Mouse (Mus musculus): ENCODE results near the gene Selenbp2. TPM values are rescaled to one million over a fixed set of nuclear protein-coding genes. Genes with fewer than 3 reads are reported as not detected.

Gene Selenbp2
- not detected for total RNA-seq (2023)

GRCm38 (mm10) chr3:94693329-94693825, at the start of gene Selenbp2:
Selenbp2 (plus strand) TSS chr3:94693556.

GRCm38 (mm10) chr3:94658740-94659095, 34.6 kb upstream of the Selenbp2 start, which contains the start of gene Tuft1:
Tuft1 (minus strand) TSS chr3:94658872.

Other genes starting within 250 kb of the Selenbp2 start
- gene Oaz3, start 249.6 kb upstream of the Selenbp2 start, total RNA-seq (2023), result under 1 TPM in 1 of 2 experiments, not detected in 1; 0.44 TPM
- gene Celf3, start 215.3 kb upstream of the Selenbp2 start, total RNA-seq (2023), result not detected
- gene Riiad1, start 213.2 kb upstream of the Selenbp2 start, total RNA-seq (2023), result 1 to 10 TPM in 1 of 2 experiments, not detected in 1; 1.8 TPM
- gene Snx27, start 110.8 kb upstream of the Selenbp2 start, total RNA-seq (2023), result 10 to 100 TPM; 36.3 to 39.2 TPM
- not detected for gene Gm10972, start 50.4 kb upstream of the Selenbp2 start, total RNA-seq (2023)
- 1 to 10 TPM; 2.8 to 4.2 TPM for gene Tuft1, start 34.7 kb upstream of the Selenbp2 start, total RNA-seq (2023)
- under 1 TPM; 0.64 to 0.95 TPM for gene Cgn, start 92.9 kb downstream of the Selenbp2 start, total RNA-seq (2023)
- gene Pogz, start 144.0 kb downstream of the Selenbp2 start, total RNA-seq (2023), result 10 to 100 TPM; 78.1 to 89.3 TPM
- gene Psmb4, start 193.4 kb downstream of the Selenbp2 start, total RNA-seq (2023), result 100 to 1,000 TPM; 239 to 265 TPM
- 1 to 10 TPM; 2.1 to 3.2 TPM for gene Selenbp1, start 239.5 kb downstream of the Selenbp2 start, total RNA-seq (2023)

All from T-cell, adult 66 days (primary cell).